Mouse (Mus musculus) neutrophil, adult 83 days (primary cell): ENCODE data around the gene Fcho2. TPM values are rescaled to one million over a fixed set of nuclear protein-coding genes. Genes with fewer than 3 reads are reported as not detected.

Source experiments
- total RNA-seq, 2 experiments: library from RNA; stranded (reverse); gene quantifications; one replicate each; pipeline ENCODE4 v1.2.4; 2023

Fcho2 gene
- 100 to 1,000 TPM; 116 to 131 TPM for total RNA-seq

DNA sequence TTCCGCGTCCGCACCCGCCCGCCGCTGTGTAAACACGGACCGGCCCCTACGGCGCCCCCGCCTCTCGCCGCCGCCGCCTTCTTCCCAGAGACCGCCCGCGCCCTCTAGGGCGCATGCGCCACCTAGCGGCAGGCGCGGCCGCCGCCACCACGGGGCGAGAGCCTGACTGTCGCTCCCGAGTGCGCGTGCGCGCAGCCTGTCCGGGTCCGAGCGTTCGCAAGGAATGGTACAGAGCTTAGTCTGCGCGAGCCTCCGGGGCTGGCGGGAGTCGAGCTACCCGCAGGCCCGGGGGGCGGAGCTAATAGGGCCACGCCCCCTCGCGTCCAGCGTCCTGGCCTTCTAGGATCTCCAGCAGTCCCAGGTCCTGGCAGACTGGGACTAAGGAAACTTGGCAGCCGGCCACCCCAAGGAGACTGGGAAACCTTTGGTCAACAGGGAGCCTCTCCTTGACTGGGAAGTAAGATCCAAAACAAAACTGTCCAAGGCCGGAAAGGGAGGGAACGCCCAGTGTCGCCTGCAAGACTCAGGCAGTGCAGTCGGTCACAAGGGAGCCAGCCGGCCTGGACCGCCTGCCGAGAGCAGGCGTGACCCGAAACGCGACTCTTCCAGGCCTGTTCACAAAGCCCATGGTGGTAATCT lies at the start of gene Fcho2:
Gene Fcho2 (minus strand): TSS at position 303 of the 639 bp plus-strand sequence.

DNA sequence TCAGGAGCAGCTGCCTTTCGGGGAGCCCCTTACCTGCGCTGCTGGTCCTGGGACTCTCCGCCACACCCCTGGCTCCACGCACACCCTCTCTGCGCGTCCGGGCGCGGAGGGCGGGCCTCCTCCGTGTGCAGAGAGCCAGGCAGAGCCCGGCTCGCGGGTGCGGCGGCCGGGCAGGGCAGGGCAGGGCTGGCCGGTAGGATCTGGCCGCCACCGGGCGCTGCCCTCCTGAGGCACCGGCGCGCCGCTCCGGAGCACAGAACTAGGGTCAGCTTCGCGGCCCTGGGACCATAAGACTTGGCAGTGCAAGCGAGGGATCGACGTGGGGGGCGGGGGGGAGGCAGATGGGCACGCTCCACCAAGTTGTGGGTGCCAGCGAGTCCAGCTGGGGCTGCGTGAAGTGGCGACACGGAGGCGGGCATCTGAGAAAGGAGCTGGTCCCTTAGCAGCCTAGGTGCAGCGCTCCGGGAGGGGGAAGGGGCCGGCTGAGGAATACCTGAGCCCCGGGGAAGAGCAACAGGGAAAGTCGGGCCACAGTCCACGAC lies 120.4 kb downstream of the Fcho2 start, which contains the start of gene Tmem171:
Gene Tmem171 (minus strand): TSS at position 62 of the 542 bp plus-strand sequence.

Other genes starting within 250 kb of the Fcho2 start
- gene Tmem174, start 178.0 kb downstream of the Fcho2 start, total RNA-seq = not detected
- not detected for gene Tmem171, start 120.6 kb downstream of the Fcho2 start, total RNA-seq
- 10 to 100 TPM; 72.0 to 89.6 TPM for gene Tnpo1, start 110.9 kb upstream of the Fcho2 start, total RNA-seq
- gene 1700024P04Rik, start 169.1 kb upstream of the Fcho2 start, total RNA-seq = not detected